Mouse (Mus musculus) heart, adult 2 months (tissue): ENCODE data around the gene Amer2.

Experiments used
- CTCF ChIP-seq: fragments of 200-600 bp; IDR thresholded peaks from 2 replicates; pipeline ENCODE4 v1.8.1; 2022; ENCODE audit warnings: antibody characterized with exemption, mild to moderate bottlenecking, moderate library complexity
- EP300 ChIP-seq: fragments of 200-500 bp; IDR thresholded peaks from 2 replicates; pipeline ENCODE4 v1.6.1; 2011; ENCODE audit warnings: low read depth, low read length, control low read depth; ENCODE audit not compliant: insufficient read depth

DNA sequence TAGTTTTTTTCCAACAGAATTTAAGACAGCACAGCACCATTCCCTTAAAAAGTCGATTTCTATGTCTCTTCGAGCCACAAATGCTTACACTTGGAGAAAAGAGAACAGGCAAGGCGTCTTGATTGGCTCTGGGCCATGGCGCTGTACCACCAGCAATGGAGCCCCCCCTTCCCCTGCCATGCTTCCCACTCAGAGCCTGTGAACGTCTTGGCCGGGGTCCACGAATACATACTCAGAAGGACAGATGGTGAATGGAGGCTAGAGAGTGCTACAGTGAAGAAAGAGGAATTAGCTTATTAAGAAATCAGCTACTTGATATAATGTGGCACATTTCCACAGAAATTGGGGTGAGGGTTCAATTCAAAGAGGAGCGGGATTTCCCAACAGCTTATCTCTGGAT is 41.6 kb downstream of the Amer2 start:
- TF ChIP-seq CTCF (no peak), EP300 (no peak)
